Mouse (Mus musculus) gastrocnemius, postnatal 25 days (tissue): ENCODE data around the gene Fam20a. TPM values are rescaled to one million over a fixed set of nuclear protein-coding genes. Genes with fewer than 3 reads are reported as not detected.
"Not testable (repeated sequence)": the region's sequence is repeated elsewhere in the genome, so short reads cannot be mapped to it uniquely, and the experiment has no call there.

ENCODE experiments used
- DNase-seq: peaks from one replicate; pipeline ENCODE4 v3.0.0; 2022
- total RNA-seq, 2 experiments: library from RNA; stranded (reverse); gene quantifications; 1 replicate in 1 of 2; 2 replicates in 1 of 2; pipeline ENCODE4 v1.2.3; 2021

Fam20a gene
- total RNA-seq, 2 experiments from 2014 or later: 2.1 to 3.0 TPM

GRCm38 (mm10) chr11:109678291-109678690 lies 43.8 kb downstream of the Fam20a start:
- DNase-seq: no peak

GRCm38 (mm10) chr11:109676621-109677373 lies 45.3 kb downstream of the Fam20a start:
- DNase-seq: no peak

GRCm38 (mm10) chr11:109675771-109676170 lies 46.3 kb downstream of the Fam20a start:
- DNase-seq: no peak

GRCm38 (mm10) chr11:109675208-109675607 lies 46.9 kb downstream of the Fam20a start:
- DNase-seq: no peak

- DNase-seq: no peak
Observed at GRCm38 (mm10) chr11:109674542-109674941, 47.5 kb downstream of the Fam20a start.

- no peak for DNase-seq
Observed at GRCm38 (mm10) chr11:109673741-109674140, 48.3 kb downstream of the Fam20a start.

- no peak for DNase-seq
Observed at GRCm38 (mm10) chr11:109672881-109673739, 49.0 kb downstream of the Fam20a start.

GRCm38 (mm10) chr11:109672396-109672795 lies 49.7 kb downstream of the Fam20a start:
- DNase-seq: no peak

GRCm38 (mm10) chr11:109672021-109672324 lies 50.1 kb downstream of the Fam20a start:
- DNase-seq: no peak

- DNase-seq: no peak
Observed at GRCm38 (mm10) chr11:109671136-109672020, 50.7 kb downstream of the Fam20a start.

GRCm38 (mm10) chr11:109670026-109670916 lies 51.8 kb downstream of the Fam20a start:
- DNase-seq: no peak

GRCm38 (mm10) chr11:109669149-109669708 lies 52.9 kb downstream of the Fam20a start:
- no peak for DNase-seq

GRCm38 (mm10) chr11:109668115-109668725 lies 53.9 kb downstream of the Fam20a start:
- DNase-seq: no peak

GRCm38 (mm10) chr11:109667371-109667770 lies 54.7 kb downstream of the Fam20a start:
- no peak for DNase-seq

GRCm38 (mm10) chr11:109666411-109666810 lies 55.7 kb downstream of the Fam20a start:
- DNase-seq: no peak

GRCm38 (mm10) chr11:109665424-109665823 lies 56.7 kb downstream of the Fam20a start:
- DNase-seq: no peak

GRCm38 (mm10) chr11:109664293-109664692 lies 57.8 kb downstream of the Fam20a start:
- no peak for DNase-seq

GRCm38 (mm10) chr11:109660526-109660925 lies 61.6 kb downstream of the Fam20a start:
- DNase-seq: not testable (repeated sequence)

GRCm38 (mm10) chr11:109656232-109656631 lies 65.8 kb downstream of the Fam20a start:
- no peak for DNase-seq

- DNase-seq: no peak
Observed at GRCm38 (mm10) chr11:109654581-109654980, 67.5 kb downstream of the Fam20a start.

- DNase-seq: no peak
Observed at GRCm38 (mm10) chr11:109653201-109653600, 68.9 kb downstream of the Fam20a start.
